Mouse (Mus musculus) heart, adult 11 months (tissue): ENCODE results near the gene E2f1.
A peak's percentile ranks its signal among the peaks of the same experiment; 100 is the strongest.

Experiments
- DNase-seq: peaks from one replicate; pipeline ENCODE4 v3.0.0; 2022

Gene E2f1

DNA sequence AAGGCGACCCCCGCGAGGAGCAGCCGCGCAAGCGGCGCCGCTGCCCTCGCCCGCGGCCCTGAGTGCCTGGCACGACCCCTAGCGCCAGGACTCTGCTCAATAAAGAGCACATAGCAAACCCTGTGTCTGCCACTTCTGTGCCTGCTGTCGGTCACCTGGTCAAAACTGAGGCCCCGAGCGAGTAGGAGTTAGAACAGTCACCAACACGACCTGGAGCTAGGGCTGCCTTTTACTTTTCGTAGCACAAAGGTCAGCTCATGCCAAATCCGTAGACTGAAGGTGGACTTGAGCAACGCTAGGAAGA lies 19.9 kb downstream of the E2f1 start:
- DNase-seq, result no peak

DNA sequence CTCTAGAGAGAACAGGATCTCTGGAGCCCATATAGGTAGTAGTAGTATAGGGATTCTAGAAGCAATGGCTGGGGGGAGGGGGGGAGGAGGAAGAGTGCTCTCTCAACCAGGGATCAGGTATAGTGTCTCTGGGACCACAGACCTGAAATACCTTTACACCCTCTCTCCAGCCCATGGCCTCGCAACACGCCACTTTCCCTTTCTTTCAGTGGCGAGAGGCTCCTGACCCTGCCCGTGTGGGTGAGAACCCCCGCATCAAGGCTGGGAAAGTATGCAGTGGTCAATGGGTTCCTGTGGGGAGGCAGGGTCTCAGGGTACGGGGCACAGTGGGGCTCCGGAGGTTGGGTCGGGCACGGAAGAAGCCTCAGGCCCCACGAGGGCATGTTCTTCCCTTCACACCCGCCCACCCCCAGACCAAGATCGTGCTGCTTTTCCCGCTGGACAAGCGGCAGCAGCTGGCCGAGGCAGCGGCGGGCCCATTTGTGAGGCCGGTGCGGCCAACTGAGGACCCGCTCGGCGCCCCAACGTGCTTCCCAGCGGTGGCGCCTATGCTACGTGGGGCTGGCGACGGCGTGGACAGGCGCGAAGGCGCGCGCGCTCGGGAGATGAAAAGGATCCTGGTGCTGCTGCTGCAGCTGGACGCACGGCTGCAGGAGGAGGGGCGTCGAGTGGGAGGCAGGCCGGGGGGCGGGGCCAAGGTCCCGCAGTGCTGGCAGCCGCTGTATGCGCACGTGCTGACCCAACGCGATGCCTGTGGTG lies 20.4 kb downstream of the E2f1 start:
- DNase-seq, result peak; percentile 95

DNA sequence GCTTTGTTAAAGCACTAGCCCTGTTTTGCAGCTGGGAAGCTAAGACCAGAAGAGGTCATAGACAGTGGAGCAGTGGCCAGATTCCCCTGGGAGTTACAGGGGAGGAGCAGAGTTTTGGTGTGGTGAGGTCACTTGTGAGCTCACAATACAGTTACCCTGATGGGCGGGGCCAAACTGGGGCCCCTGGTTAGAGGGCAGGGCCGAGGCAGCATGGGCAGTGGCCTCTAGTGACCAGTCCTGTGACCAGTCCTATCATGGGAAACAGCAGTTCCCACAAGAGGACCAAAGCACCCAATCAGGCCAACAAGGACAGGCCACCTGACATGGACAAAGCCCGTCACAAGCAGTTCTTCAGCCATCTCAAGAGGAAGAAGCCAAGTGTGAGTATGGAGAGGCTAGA lies 21.0 kb downstream of the E2f1 start:
- peak; percentile 97 for DNase-seq

DNA sequence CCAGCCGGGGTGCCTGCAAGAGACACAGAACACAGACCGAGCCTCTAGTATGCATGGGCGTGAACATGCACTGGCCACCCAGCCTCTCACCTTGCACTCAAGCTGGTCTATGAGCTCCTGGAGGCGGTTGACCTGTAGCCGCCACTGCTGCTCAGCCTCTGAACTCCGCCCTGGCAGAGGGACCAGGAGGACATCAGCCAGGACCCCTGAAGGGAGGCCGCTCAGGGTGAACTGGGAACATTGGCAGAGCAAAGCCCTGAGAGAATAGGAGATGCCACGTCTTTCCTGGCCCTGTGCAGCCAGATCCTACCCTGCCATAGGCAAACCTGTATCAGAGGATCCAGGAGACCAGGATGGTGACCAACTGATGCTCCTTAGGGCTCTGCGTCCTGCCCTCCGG lies 23.0 kb downstream of the E2f1 start, which contains the start of gene 1700003F12Rik:
Gene 1700003F12Rik (plus strand): TSS at position 375 of the 400 bp plus-strand sequence.
- DNase-seq, result no peak

DNA sequence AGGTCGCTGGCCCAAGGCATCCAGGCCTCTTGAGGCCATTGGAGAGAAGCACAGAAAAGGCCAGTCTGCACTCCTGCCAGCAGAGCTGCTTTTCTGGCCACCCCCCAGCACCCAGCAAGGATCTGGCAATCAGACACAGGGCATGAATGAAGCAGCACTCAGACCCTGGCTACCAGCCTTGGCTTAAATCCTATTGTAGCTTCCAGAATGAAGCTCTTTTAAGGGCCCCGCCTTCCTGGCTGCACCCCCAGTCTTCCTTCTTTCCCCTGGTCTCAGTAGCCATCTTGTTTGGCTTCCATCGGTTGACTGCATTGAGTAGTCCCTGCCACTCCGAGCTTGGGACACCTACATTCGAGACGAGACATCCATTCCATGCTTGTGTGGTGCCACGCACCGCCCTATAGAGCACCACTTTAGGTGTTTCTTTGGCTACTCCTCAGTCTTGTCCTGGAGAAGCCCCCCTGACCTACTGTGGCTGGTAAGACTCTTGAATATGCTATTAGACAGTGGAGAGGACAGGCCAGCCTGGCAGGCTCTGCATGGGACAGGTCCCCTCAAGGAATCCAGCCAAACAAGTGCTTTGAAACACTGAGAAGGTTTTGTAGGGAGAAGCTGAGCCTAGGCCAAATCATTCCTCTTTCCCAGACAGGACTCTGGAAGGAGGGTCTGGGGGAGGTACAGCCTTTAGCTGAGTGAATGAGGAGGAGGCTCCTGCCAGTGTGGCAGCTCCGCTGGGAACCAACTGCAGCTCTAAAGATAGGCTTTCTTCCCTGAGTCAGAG lies 25.9 kb downstream of the E2f1 start:
- peak; percentile 98 for DNase-seq

DNA sequence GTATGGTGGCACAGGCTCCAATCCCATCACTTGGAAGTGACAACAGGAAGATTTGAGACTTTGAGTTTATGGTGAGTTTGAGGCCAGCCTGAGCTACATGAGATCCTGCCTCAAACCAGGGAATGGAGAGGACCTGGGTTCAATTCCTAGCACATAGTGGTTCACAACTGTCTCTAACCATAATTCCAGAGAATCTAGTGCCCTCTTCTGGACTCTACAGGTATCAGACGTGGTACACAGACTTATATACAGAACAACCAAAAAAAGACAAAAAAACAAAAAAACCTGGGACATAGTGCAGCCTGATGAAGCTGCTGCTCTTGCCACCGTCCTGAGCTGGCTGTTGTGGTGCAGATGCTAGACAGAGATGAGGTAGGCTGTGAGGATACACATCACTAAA lies 28.1 kb downstream of the E2f1 start:
- no peak for DNase-seq

DNA sequence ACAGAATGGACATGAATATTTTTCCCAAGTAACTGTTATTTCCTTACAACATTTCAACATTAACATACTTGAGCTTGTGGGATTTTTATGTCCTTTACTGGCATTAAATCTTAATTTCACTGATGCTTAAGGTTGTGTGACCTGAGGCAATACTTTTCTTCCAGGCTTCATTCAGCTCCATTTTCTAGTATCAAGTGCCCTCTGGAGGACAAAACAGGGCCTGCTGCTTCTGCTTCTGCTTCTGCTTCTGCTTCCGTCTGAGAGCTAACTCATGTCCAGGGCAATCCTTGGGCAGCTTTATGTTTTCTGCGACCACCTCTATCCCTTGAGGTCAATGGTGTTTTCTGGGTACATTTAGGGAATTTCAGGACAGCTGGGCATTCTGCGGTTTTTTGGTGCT lies 30.0 kb downstream of the E2f1 start:
- no peak for DNase-seq

DNA sequence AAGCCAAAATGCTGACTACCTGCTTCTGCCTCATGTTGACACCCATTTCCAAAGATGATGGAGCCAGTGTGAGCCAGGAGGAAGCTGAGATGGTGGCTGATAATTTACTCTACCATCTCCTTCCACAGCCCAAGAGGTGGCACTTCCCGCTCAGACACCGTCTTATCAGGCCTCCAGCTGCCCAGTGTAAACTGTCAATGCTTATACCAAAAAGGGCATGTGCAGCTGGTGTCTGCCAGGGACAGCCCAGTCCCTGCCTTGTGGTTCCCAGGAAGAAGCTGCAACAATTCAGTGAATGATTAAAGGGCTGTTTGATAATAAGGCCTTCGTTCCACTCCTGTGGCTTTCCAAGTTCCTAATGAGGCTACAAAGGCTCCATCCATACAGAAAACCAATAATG lies 31.0 kb downstream of the E2f1 start:
- no peak for DNase-seq

DNA sequence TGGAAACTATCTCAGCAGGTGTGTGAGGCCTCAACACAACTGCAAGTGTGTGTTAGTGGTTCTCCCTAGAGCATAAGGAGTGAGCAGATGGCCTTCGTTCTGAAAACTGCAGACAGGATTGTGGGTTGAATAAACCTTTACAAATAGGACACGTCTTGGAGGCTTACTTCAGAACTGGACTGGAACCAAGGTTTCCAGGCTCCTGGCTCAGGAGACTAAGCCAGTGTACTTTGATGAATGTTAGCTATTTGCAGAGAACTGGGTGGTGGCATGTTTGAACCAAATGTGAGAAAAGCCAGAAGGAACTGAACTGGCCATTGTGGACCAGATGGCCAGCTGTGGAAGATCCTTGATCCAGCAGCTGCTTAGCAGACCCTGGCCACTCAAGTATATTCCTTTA lies 31.4 kb downstream of the E2f1 start:
- DNase-seq, result peak; percentile 94

DNA sequence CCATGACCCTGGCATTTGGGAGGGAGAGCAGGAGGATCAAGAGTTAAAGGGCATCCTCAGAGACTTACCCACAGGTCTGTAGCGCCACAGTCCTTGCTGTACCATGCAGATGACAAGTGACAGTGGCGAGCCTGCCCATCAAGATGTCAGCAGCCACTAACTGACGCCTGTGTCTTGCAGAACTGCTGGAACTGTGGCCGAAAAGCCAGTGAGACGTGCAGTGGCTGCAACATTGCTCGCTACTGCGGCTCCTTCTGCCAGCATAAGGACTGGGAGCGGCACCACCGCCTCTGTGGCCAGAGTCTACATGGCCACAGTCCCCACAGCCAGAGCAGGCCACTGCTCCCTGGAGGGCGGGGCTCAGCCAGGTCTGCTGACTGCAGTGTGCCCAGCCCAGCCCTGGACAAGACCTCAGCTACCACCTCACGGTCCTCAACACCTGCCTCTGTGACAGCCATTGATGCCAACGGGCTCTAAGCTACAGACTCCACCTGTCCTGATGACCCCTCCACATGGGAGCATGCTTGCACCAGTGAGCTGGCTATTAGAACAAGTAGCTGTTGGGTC lies 34.9 kb downstream of the E2f1 start:
- DNase-seq, result peak; percentile 91

DNA sequence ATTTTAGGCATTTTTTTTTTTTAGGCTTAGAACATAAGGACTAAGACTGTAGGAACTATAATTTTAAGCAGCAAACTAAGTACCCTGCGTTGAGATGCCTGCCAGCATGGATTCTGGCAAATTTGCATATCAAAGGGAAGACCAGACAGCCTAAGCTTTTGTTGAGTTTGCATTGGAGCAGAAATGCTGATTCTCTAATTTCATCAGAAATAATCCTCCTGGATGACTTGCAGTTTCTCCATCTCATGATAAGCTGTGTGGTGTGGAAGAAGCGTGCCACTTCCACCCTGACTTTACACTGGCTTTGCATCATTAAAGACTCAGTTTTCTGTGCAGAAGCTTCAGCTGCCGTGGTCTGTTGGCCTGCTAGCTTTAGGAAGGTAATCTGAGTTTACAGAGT lies 36.8 kb downstream of the E2f1 start:
- DNase-seq, result no peak

DNA sequence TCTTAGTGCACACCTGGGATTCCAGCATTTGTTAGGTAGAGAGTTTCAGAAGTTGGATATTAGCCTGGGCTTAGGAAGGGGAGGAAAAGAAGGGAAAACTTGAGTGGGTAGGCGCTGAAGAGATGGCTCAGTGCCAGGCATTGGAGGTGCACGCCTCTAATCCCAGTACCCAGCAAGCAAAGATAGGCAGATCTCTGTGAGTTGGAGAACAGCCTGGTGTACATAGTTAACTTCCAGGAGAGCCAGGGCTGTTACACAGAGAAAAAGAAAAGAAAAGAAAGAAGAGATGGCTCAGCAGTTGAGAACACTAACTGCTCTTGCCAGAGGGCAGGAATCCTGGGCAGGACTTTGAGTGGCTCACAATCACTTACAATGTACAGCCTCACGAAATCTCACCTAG lies 43.2 kb downstream of the E2f1 start:
- DNase-seq, result no peak

DNA sequence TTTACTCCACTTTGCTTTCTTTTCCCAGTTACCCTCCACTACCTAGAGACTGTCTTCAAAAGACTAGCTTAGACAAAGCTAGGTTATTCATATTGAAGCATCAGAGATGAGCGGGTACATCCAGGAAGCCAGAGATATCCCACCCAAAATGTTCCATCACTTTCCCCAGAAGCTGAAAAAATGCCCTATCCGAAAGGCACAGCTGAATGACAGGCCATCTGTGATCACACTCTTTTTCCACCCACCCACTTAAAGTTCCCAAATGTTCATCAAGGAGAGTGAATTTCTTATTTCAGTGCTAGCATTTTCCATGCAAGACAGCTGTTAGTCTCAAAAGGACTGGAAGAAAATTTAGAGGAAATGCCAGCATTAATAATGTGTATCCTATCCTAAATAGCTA lies 44.4 kb downstream of the E2f1 start:
- DNase-seq, result peak; percentile 40

DNA sequence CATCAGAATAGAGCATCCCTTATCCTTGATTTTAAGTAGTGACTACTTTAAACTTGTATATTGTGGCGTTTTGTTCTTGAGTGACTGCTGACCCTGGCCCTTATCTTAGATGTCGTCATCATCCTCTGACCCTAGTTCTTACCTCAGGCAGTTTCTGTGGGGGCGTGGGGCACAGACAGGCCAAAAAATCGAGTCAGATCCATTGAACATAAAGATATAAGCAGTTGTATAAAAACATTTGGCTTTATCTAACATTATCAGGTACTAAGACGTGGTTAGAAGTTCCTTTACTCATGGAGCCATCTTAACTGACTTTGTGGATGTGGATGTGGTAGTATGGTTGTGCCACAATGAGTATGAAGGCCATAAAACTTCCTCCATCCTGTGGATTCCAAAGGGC lies 47.4 kb downstream of the E2f1 start:
- peak; percentile 66 for DNase-seq

DNA sequence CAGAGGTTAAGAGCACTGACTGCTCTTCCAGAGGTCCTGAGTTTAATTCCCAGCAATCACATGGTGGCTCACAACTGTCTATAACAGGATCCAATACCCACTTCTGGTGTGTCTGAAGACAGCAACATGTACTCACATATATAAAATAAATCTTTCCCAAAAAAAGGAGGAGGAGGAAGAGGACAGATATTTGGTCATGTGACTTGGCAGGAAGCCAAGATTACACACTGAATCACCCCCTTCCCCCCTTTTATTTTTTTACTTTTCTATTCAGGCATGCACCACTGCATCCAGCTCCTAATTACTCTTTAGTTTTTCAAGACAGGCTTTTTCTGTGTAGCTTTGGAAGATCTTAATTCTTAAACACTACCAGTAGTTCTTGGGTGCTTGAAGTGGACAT lies 48.2 kb downstream of the E2f1 start:
- peak; percentile 34 for DNase-seq

DNA sequence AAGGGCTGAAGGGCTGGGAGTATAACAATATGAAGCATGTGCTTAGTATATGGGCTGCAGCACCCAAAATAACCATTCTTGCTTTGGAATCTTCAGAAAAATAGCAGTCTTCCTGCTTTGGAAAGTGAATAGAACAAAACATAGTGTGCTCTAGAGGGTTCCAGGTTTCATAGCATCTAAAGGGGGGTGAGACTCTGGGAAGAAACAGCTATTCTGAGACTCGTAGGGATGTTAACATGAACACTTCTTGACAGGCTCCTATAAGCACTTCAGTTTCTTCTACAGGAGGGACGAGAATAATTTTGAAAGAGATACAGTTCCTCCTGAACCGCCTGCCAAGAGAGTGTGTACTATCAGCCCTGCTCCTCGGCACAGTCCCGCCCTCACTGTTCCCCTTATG lies 52.3 kb downstream of the E2f1 start:
- no peak for DNase-seq

DNA sequence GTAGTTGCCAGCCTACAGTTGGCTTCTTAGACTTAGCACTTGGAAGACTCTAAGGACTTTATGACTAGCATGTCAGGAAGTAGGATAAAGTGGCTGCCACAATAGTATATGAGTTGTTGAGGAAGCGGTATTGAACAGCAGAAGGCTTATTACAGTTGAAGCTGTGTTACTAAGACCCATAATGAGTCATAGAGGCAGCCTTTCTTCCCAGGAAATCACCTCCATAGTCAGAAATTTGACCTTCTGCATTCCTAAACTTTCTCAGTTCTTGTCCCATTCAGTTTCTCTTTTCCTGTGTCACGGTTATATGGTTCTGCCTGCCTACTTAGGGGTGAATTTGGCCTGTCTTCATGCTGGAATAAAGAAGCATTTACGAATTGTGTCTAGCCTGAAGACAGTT lies 52.7 kb downstream of the E2f1 start:
- DNase-seq, result no peak

DNA sequence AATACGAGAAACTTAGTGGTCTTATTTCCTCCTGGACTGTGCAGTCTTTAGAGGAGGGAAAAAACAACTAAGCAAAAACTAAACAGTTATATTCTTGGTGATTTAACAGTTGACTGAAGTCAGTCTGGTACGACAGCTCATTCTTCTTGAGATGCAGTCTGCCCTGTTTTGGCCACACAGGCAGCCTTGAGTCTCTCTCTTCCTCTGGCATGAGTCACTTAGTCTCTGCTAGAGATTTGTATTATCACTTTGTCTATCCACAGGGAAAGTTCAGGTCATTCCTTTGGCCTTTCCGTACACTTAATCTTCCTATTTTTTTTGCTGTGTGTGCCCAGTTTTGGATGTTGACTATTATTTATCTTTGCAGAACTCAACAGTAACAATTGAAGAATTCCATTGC lies 59.6 kb downstream of the E2f1 start:
- peak; percentile 33 for DNase-seq
